ENCODE assay signal across 8 mouse cellular contexts in the genomic region with DNA sequence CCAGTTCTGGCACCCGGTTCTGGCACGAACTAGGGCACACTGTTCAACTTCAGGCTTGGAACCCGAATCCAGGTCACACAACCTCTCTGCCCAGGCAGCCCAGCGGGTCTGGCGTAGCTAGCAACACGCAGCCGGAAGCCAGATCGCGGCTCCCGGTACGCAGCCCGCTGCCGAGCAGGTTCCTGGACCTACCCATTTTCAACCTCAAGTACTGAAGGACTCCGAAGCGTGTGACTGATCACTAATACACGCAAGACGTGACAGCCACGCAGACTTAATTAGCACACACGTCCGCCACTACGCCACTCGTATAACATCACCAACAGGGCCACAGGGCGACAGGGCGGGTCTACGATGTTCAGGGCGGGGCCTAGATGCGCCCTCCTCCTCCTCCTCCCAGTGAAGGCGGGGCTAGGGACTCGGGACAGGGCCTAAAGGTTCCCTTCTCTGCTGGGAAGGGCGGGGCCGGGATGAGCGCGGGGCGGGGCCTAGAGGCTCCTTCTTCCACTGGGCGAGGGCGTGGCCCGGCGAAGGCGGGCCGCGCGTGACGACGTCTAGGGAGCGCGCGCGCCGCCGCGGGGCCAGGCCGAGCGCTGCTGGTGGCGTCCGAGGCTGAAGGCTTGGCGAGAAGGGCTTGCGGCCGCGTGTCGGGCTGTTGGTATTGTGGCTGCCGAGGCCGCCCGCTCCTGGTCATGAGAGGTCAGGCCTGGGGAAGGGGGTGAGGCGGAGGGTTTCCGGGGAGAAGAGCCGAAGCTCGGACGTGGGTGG. TPM values are rescaled to one million over a fixed set of nuclear protein-coding genes. Genes with fewer than 3 reads are reported as not detected.
DNase-seq lines count a peak whose midpoint lies in the region; ATAC-seq lines count a peak whose summit lies in the region.

TSS of gene Rnft1 (plus strand) at position 557 of the 768 bp plus-strand sequence.

- no peaks in the 10 kb centered on the region for H3K27me3 ChIP-seq in heart, embryonic 13.5 days (replicated peaks)
- H3K27me3 ChIP-seq in liver, embryonic 12.5 days (replicated peaks) = peaks cover 3% of the 10 kb centered on the region; the same call in 1 of the 2 replicates
- no peaks in the 10 kb centered on the region for H3K27me3 ChIP-seq in stomach, embryonic 15.5 days (replicated peaks)

- H3K36me3 ChIP-seq in heart, embryonic 13.5 days = peaks cover 20% of the 10 kb centered on the region
- H3K36me3 ChIP-seq in liver, embryonic 12.5 days = peaks cover 6% of the 10 kb centered on the region
- 0 out of 2 replicates have a peak, but pooled peaks cover under 1% of the 10 kb centered on the region for H3K36me3 ChIP-seq in stomach, embryonic 15.5 days

- DNase-seq in CD4-positive, CD25-positive, alpha-beta regulatory T cell, adult 2 months (ENCODE audit: low read depth, low spot score) = peak; percentile 99
- peak; percentile 65 for DNase-seq in fat pad, adult 2 months (ENCODE audit: extremely low read depth, low read depth, low spot score)
- DNase-seq in kidney, postnatal 10 days = peak; percentile 100
- DNase-seq in natural killer cell, adult 2 months (ENCODE audit: low spot score in 2 of 2) = peak; percentile 98 to 99

- H3K4me2 ChIP-seq in heart, embryonic 13.5 days = peak within 1 kb of the TSS; percentile 83
- peak within 1 kb of the TSS; percentile 93 for H3K4me2 ChIP-seq in liver, embryonic 12.5 days
- H3K4me2 ChIP-seq in stomach, embryonic 15.5 days = peak within 1 kb of the TSS; percentile 82

- peak within 1 kb of the TSS; percentile 87 for H3K9ac ChIP-seq in heart, embryonic 13.5 days
- H3K9ac ChIP-seq in liver, embryonic 12.5 days = peak within 1 kb of the TSS; percentile 87
- H3K9ac ChIP-seq in stomach, embryonic 15.5 days = peak within 1 kb of the TSS; percentile 80

- peak within 1 kb of the TSS; percentile 96 for H3K27ac ChIP-seq in brown adipose tissue, adult 24 weeks (replicated peaks; ENCODE audit: low read depth, low read length)
- H3K27ac ChIP-seq in heart, embryonic 13.5 days (replicated peaks) = peak within 1 kb of the TSS; percentile 88
- peak within 1 kb of the TSS; percentile 86 for H3K27ac ChIP-seq in liver, embryonic 12.5 days
- H3K27ac ChIP-seq in stomach, embryonic 15.5 days = peak within 1 kb of the TSS; percentile 92

- no peaks in the 10 kb centered on the region for H3K9me3 ChIP-seq in heart, embryonic 13.5 days
- no peaks in the 10 kb centered on the region for H3K9me3 ChIP-seq in liver, embryonic 12.5 days (replicated peaks)
- H3K9me3 ChIP-seq in stomach, embryonic 15.5 days = no peaks in the 10 kb centered on the region

- peak; percentile 99 for ATAC-seq in heart, embryonic 13.5 days (ENCODE audit: extremely low read depth, insufficient number of reproducible peaks, low FRiP score, low TSS enrichment)
- peak; percentile 99 for ATAC-seq in liver, embryonic 12.5 days
- peak; percentile 98 for ATAC-seq in stomach, embryonic 15.5 days (ENCODE audit: insufficient read depth, low FRiP score, low read depth)

- WGBS in heart, embryonic 13.5 days = under 1% methylated on average over 68 of the region's 68 CpGs
- under 1% methylated on average over 68 of the region's 68 CpGs for WGBS in liver, embryonic 12.5 days (ENCODE audit: insufficient replicate concordance)
- under 1% methylated on average over 68 of the region's 68 CpGs for WGBS in stomach, embryonic 15.5 days

- H3K4me3 ChIP-seq in brown adipose tissue, adult 24 weeks (ENCODE audit: insufficient read depth, low read depth, low read length) = peak within 1 kb of the TSS; percentile 74
- H3K4me3 ChIP-seq in heart, embryonic 13.5 days = peak within 1 kb of the TSS; percentile 82
- H3K4me3 ChIP-seq in liver, embryonic 12.5 days = peak within 1 kb of the TSS; percentile 77
- peak within 1 kb of the TSS; percentile 73 for H3K4me3 ChIP-seq in stomach, embryonic 15.5 days (replicated peaks)

- H3K4me1 ChIP-seq in brown adipose tissue, adult 24 weeks (ENCODE audit: control insufficient read depth, insufficient read depth, insufficient read length, low read length) = peaks cover 2% of the 10 kb centered on the region; the same call in 1 of the 2 replicates
- peaks cover 11% of the 10 kb centered on the region for H3K4me1 ChIP-seq in heart, embryonic 13.5 days
- H3K4me1 ChIP-seq in liver, embryonic 12.5 days = peaks cover 11% of the 10 kb centered on the region
- peaks cover 8% of the 10 kb centered on the region; the same call in 1 of the 2 replicates for H3K4me1 ChIP-seq in stomach, embryonic 15.5 days

RNA-seq across cellular contexts. Expression of gene Rnft1, which starts in this region (rescaled TPM):
- 29.9 and 34.6 TPM in 2 replicates for polyA plus RNA-seq in brown adipose tissue, adult 24 weeks (2012; ENCODE audit: insufficient read depth, insufficient read length, missing spikeins)
- polyA plus RNA-seq in heart, embryonic 13.5 days (2015; fragmentation: Nextera tagmentation; extraction: Ambion mirVana) = 38.9 and 42.9 TPM in 2 replicates
- polyA plus RNA-seq in liver, embryonic 12.5 days (2016; fragmentation: Nextera tagmentation; extraction: Ambion mirVana) = 18.9 and 21.2 TPM in 2 replicates
- polyA plus RNA-seq in stomach, embryonic 15.5 days (2015; fragmentation: Nextera tagmentation; extraction: Ambion mirVana) = 51.0 and 52.0 TPM in 2 replicates

Comparison
In these comparisons a context has a peak if more than half of its experiments do, and no peak if none do; other contexts are left out.
1. Peak in every context shown above with its lines: DNase-seq, ATAC-seq, H3K4me3 ChIP-seq and H3K27ac ChIP-seq.